Mouse (Mus musculus) embryonic facial prominence, embryonic 10.5 days (tissue): ENCODE data around the gene Parva. TPM values are rescaled to one million over a fixed set of nuclear protein-coding genes. Genes with fewer than 3 reads are reported as not detected.

ENCODE experiments used
- DNase-seq: peaks from one replicate; pipeline ENCODE4 v3.0.0-alpha.2; 2017; ENCODE audit warnings: low spot score
- H3K27ac ChIP-seq: fragments of 300-500 bp; sonication (generic); replicated peaks from 2 replicates; pipeline ENCODE4 v1.5.1; 2016; ENCODE audit warnings: mild to moderate bottlenecking
- H3K27me3 ChIP-seq: fragments of 300-500 bp; sonication (generic); replicated peaks from 2 replicates; pipeline ENCODE4 v1.6.1; 2016; ENCODE audit warnings: low read depth, mild to moderate bottlenecking; ENCODE audit not compliant: poor library complexity, severe bottlenecking
- H3K36me3 ChIP-seq: fragments of 300-500 bp; sonication (generic); replicated peaks from 2 replicates; pipeline ENCODE4 v1.6.1; 2016; ENCODE audit warnings: mild to moderate bottlenecking, moderate library complexity
- H3K4me1 ChIP-seq: fragments of 300-500 bp; sonication (generic); 2 replicates; pipeline ENCODE4 v1.6.1; 2016
- H3K4me3 ChIP-seq: fragments of 300-500 bp; sonication (generic); 2 replicates; pipeline ENCODE4 v1.5.1; 2016; ENCODE audit warnings: mild to moderate bottlenecking, moderate library complexity
- H3K9me3 ChIP-seq: fragments of 300-500 bp; sonication (generic); 2 replicates; pipeline ENCODE4 v1.6.1; 2016; ENCODE audit warnings: mild to moderate bottlenecking
- WGBS: fragments of 180-500 bp; shearing (Covaris S2); methylation state at CpG from one replicate; pipeline ENCODE4 v1.1.7; 2016; 5-methylcytosine and 5-hydroxymethylcytosine counted together
- polyA plus RNA-seq: library from polyadenylated mRNA; unstranded; fragments of >200 nt; fragmentation: Nextera tagmentation; extraction: Ambion mirVana; gene quantifications from 2 replicates; pipeline ENCODE4 v1.2.1, GENCODE M21; 2016

Parva gene
- polyA plus RNA-seq, 1 experiment from 2014 or later, result 70.3 TPM

GRCm38 (mm10) chr7:112400175-112400574, 27.1 kb upstream of the Parva start:
- peaks cover 13% of the 10 kb centered on the region for H3K4me1 ChIP-seq
- peak overlapping the region; percentile 41 for H3K27ac ChIP-seq
- 51% methylated on average over 6 of the region's 6 CpGs for WGBS
- no peak overlapping the region for H3K4me3 ChIP-seq
- DNase-seq, result peak; percentile 84
- no peaks in the 10 kb centered on the region for H3K9me3 ChIP-seq
- H3K27me3 ChIP-seq, result no peaks in the 10 kb centered on the region
- no peaks in the 10 kb centered on the region for H3K36me3 ChIP-seq

GRCm38 (mm10) chr7:112405061-112405460, 22.2 kb upstream of the Parva start:
- no peak for DNase-seq
- Histone ChIP-seq H3K9me3 (no peaks in the 10 kb centered on the region), H3K4me1 (peaks cover 15% of the 10 kb centered on the region), H3K27ac (no peak overlapping the region), H3K27me3 (no peaks in the 10 kb centered on the region), H3K4me3 (no peak overlapping the region), H3K36me3 (no peaks in the 10 kb centered on the region)
- WGBS, result 46% methylated on average over 2 of the region's 2 CpGs

GRCm38 (mm10) chr7:112405578-112405977, 21.7 kb upstream of the Parva start:
- no peak for DNase-seq
- Histone ChIP-seq H3K9me3 (no peaks in the 10 kb centered on the region), H3K36me3 (no peaks in the 10 kb centered on the region), H3K4me1 (peaks cover 15% of the 10 kb centered on the region), H3K4me3 (no peak overlapping the region), H3K27me3 (no peaks in the 10 kb centered on the region), H3K27ac (no peak overlapping the region)
- 85% methylated on average over 8 of the region's 8 CpGs for whole genome bisulfite sequencing

- peaks cover 23% of the 10 kb centered on the region for H3K4me1 ChIP-seq
- no peaks in the 10 kb centered on the region for H3K9me3 ChIP-seq
- H3K36me3 ChIP-seq, result no peaks in the 10 kb centered on the region
- 94% methylated on average over 7 of the region's 7 CpGs for WGBS
- no peak for DNase-seq
- no peak overlapping the region for H3K4me3 ChIP-seq
- H3K27ac ChIP-seq, result no peak overlapping the region
- no peaks in the 10 kb centered on the region for H3K27me3 ChIP-seq
Observed at GRCm38 (mm10) chr7:112407597-112407996, 19.7 kb upstream of the Parva start.

- H3K4me1 ChIP-seq, result peaks cover 21% of the 10 kb centered on the region
- H3K9me3 ChIP-seq, result no peaks in the 10 kb centered on the region
- H3K27ac ChIP-seq, result no peak overlapping the region
- no peaks in the 10 kb centered on the region for H3K36me3 ChIP-seq
- no peaks in the 10 kb centered on the region for H3K27me3 ChIP-seq
- no peak overlapping the region for H3K4me3 ChIP-seq
- no peak for DNase-seq
- 87% methylated on average over 3 of the region's 3 CpGs for WGBS
Observed at GRCm38 (mm10) chr7:112409991-112410390, 17.3 kb upstream of the Parva start.

GRCm38 (mm10) chr7:112413286-112413685, 14.0 kb upstream of the Parva start:
- WGBS, result 86% methylated on average over 6 of the region's 6 CpGs
- Histone ChIP-seq H3K4me1 (peaks cover 40% of the 10 kb centered on the region), H3K36me3 (no peaks in the 10 kb centered on the region), H3K27me3 (peaks cover 25% of the 10 kb centered on the region), H3K4me3 (no peak overlapping the region), H3K27ac (no peak overlapping the region), H3K9me3 (no peaks in the 10 kb centered on the region)
- DNase-seq, result no peak

- H3K36me3 ChIP-seq, result no peaks in the 10 kb centered on the region
- H3K27me3 ChIP-seq, result peaks cover 25% of the 10 kb centered on the region
- H3K9me3 ChIP-seq, result no peaks in the 10 kb centered on the region
- H3K4me3 ChIP-seq, result peak overlapping the region; percentile 35
- peak overlapping the region; percentile 72 for H3K27ac ChIP-seq
- 19% methylated on average over 14 of the region's 14 CpGs for WGBS
- DNase-seq, result peak; percentile 45
- H3K4me1 ChIP-seq, result peaks cover 45% of the 10 kb centered on the region
Observed at GRCm38 (mm10) chr7:112416058-112416526, 11.2 kb upstream of the Parva start.

- H3K9me3 ChIP-seq, result no peaks in the 10 kb centered on the region
- peaks cover 44% of the 10 kb centered on the region for H3K4me1 ChIP-seq
- peak; percentile 24 for DNase-seq
- H3K4me3 ChIP-seq, result peak overlapping the region; percentile 35; the same call in 1 of the 2 replicates
- peaks cover 25% of the 10 kb centered on the region for H3K27me3 ChIP-seq
- no peaks in the 10 kb centered on the region for H3K36me3 ChIP-seq
- peak overlapping the region; percentile 72 for H3K27ac ChIP-seq
- WGBS, result 9% methylated on average over 7 of the region's 7 CpGs
Observed at GRCm38 (mm10) chr7:112416730-112417513, 10.4 kb upstream of the Parva start.

- peak overlapping the region; percentile 72; the same call in 1 of the 2 replicates for H3K27ac ChIP-seq
- no peaks in the 10 kb centered on the region for H3K36me3 ChIP-seq
- H3K9me3 ChIP-seq, result no peaks in the 10 kb centered on the region
- peaks cover 37% of the 10 kb centered on the region for H3K4me1 ChIP-seq
- DNase-seq, result no peak
- peaks cover 25% of the 10 kb centered on the region for H3K27me3 ChIP-seq
- WGBS, result 67% methylated on average over 4 of the region's 4 CpGs
- no peak overlapping the region for H3K4me3 ChIP-seq
Observed at GRCm38 (mm10) chr7:112417598-112417997, 9.7 kb upstream of the Parva start.

GRCm38 (mm10) chr7:112423438-112423837, 3.9 kb upstream of the Parva start:
- Histone ChIP-seq H3K4me1 (peaks cover 25% of the 10 kb centered on the region), H3K27ac (no peak overlapping the region), H3K36me3 (no peaks in the 10 kb centered on the region), H3K9me3 (no peaks in the 10 kb centered on the region), H3K27me3 (no peaks in the 10 kb centered on the region), H3K4me3 (no peak overlapping the region)
- 88% methylated on average over 4 of the region's 4 CpGs for WGBS
- no peak for DNase-seq

GRCm38 (mm10) chr7:112426811-112427210, 494 bp upstream of the Parva start:
- no peaks in the 10 kb centered on the region for H3K27me3 ChIP-seq

GRCm38 (mm10) chr7:112428158-112428535, 842 bp downstream of the Parva start:
- Histone ChIP-seq H3K27ac (peak overlapping the region; percentile 97), H3K27me3 (no peaks in the 10 kb centered on the region), H3K4me1 (peaks cover 29% of the 10 kb centered on the region), H3K4me3 (peak overlapping the region; percentile 81), H3K36me3 (peaks cover 9% of the 10 kb centered on the region), H3K9me3 (peaks cover 6% of the 10 kb centered on the region; the same call in 1 of the 2 replicates)
- DNase-seq, result peak; percentile 86
- under 1% methylated on average over 22 of the region's 22 CpGs for WGBS

More at GRCm38 (mm10) chr7:112426811-112427210, 494 bp upstream of the Parva start:
- Histone ChIP-seq H3K36me3 (peaks cover 9% of the 10 kb centered on the region), H3K9me3 (peaks cover 6% of the 10 kb centered on the region; the same call in 1 of the 2 replicates), H3K4me3 (0 out of 2 replicates have a peak overlapping the region, but pooled peaks have one; percentile 81), H3K27ac (peak overlapping the region; percentile 97), H3K4me1 (peaks cover 29% of the 10 kb centered on the region)
- WGBS, result 47% methylated on average over 5 of the region's 5 CpGs
- DNase-seq, result peak; percentile 24

GRCm38 (mm10) chr7:112439846-112440245, 12.5 kb downstream of the Parva start:
- H3K4me3 ChIP-seq, result no peak overlapping the region
- 86% methylated on average over 3 of the region's 3 CpGs for WGBS

More at GRCm38 (mm10) chr7:112439846-112440245, 12.5 kb downstream of the Parva start:
- peaks cover 22% of the 10 kb centered on the region for H3K36me3 ChIP-seq
- H3K4me1 ChIP-seq, result peaks cover 39% of the 10 kb centered on the region
- H3K27ac ChIP-seq, result no peak overlapping the region
- H3K27me3 ChIP-seq, result no peaks in the 10 kb centered on the region
- peaks cover 9% of the 10 kb centered on the region; the same call in 1 of the 2 replicates for H3K9me3 ChIP-seq
- no peak for DNase-seq
